In genomic region chr6:128399421-128400185, GRCm38 (mm10) we compare ENCODE assay signal across 9 mouse cellular contexts. TPM values are rescaled to one million over a fixed set of nuclear protein-coding genes. Genes with fewer than 3 reads are reported as not detected.
DNase-seq lines count a peak whose midpoint lies in the region; ATAC-seq lines count a peak whose summit lies in the region.
"Had no signal": no experiment of that assay in that cellular context is flagged by ENCODE, and none has a peak within 500 bp of the region (broad histone marks: within the 10 kb centered on the region; RNA-seq: fewer than 3 reads in every experiment).

No protein-coding gene starts in this region.

- peak overlapping the region; percentile 49 for H3K4me2 ChIP-seq in embryonic facial prominence, embryonic 13.5 days
- peak overlapping the region; percentile 68 for H3K4me2 ChIP-seq in hindbrain, embryonic 16.5 days (ENCODE audit: low read length)
- H3K4me2 ChIP-seq in limb, embryonic 11.5 days (ENCODE audit: low read depth, severe bottlenecking): no peak overlapping the region

- peak overlapping the region; percentile 48; the same call in 1 of the 2 replicates for H3K27ac ChIP-seq in embryonic facial prominence, embryonic 13.5 days
- H3K27ac ChIP-seq in hindbrain, embryonic 16.5 days (ENCODE audit: low read depth, low read length): peak overlapping the region; percentile 71
- H3K27ac ChIP-seq in limb, embryonic 11.5 days (replicated peaks; ENCODE audit: low read depth, low read length): no peak overlapping the region

- peak overlapping the region; percentile 64 for H3K9ac ChIP-seq in embryonic facial prominence, embryonic 13.5 days
- peak overlapping the region; percentile 61 for H3K9ac ChIP-seq in hindbrain, embryonic 16.5 days (ENCODE audit: low read depth, low read length)
- H3K9ac ChIP-seq in limb, embryonic 11.5 days (ENCODE audit: low read length): peak overlapping the region; percentile 2; the same call in 1 of the 2 replicates

- 47% methylated on average over 21 of the region's 21 CpGs for WGBS in embryonic facial prominence, embryonic 13.5 days
- WGBS in hindbrain, embryonic 16.5 days: 12% methylated on average over 13 of the region's 21 CpGs
- WGBS in limb, embryonic 11.5 days: 55% methylated on average over 14 of the region's 21 CpGs

- peak overlapping the region; percentile 29 for H3K4me3 ChIP-seq in embryonic facial prominence, embryonic 13.5 days
- H3K4me3 ChIP-seq in hindbrain, embryonic 16.5 days (ENCODE audit: low read length): peak overlapping the region; percentile 40
- H3K4me3 ChIP-seq in limb, embryonic 11.5 days (ENCODE audit: low read depth, low read length): no peak overlapping the region

- no peaks in the 10 kb centered on the region for H3K9me3 ChIP-seq in embryonic facial prominence, embryonic 13.5 days
- H3K9me3 ChIP-seq in hindbrain, embryonic 16.5 days (ENCODE audit: control insufficient read depth, low read length): no peaks in the 10 kb centered on the region
- H3K9me3 ChIP-seq in limb, embryonic 11.5 days (ENCODE audit: control insufficient read depth, low read length): no peaks in the 10 kb centered on the region

- no peaks in the 10 kb centered on the region for H3K36me3 ChIP-seq in embryonic facial prominence, embryonic 13.5 days
- H3K36me3 ChIP-seq in hindbrain, embryonic 16.5 days (ENCODE audit: control insufficient read depth, insufficient read depth, low read length): no peaks in the 10 kb centered on the region
- H3K36me3 ChIP-seq in limb, embryonic 11.5 days (ENCODE audit: control insufficient read depth, insufficient read depth, low read length): no peaks in the 10 kb centered on the region

- no peaks in the 10 kb centered on the region for H3K27me3 ChIP-seq in embryonic facial prominence, embryonic 13.5 days
- H3K27me3 ChIP-seq in hindbrain, embryonic 16.5 days (replicated peaks; ENCODE audit: control insufficient read depth, insufficient read depth, low read length): no peaks in the 10 kb centered on the region
- no peaks in the 10 kb centered on the region for H3K27me3 ChIP-seq in limb, embryonic 11.5 days (ENCODE audit: control insufficient read depth, insufficient read depth, low read length)

- peak; percentile 56 for DNase-seq in right cerebral cortex, adult 18-20 months
- no peak for DNase-seq in right cerebral cortex, postnatal 36 days (ENCODE audit: low spot score in 2 of 2)
- DNase-seq in limb, embryonic 11.5 days (ENCODE audit: low spot score): peak; percentile 35
- DNase-seq in neural tube, embryonic 10.5 days (ENCODE audit: extremely low spot score, low spot score): peak; percentile 19
- DNase-seq in thymus, adult 18-20 months: no peak

- peaks cover 13% of the 10 kb centered on the region; the same call in 1 of the 2 replicates for H3K4me1 ChIP-seq in embryonic facial prominence, embryonic 13.5 days
- H3K4me1 ChIP-seq in hindbrain, embryonic 16.5 days (ENCODE audit: control insufficient read depth, insufficient read depth, low read depth, low read length): peaks cover 12% of the 10 kb centered on the region
- 0 out of 2 replicates have a peak, but pooled peaks cover 3% of the 10 kb centered on the region for H3K4me1 ChIP-seq in limb, embryonic 11.5 days (ENCODE audit: control insufficient read depth, insufficient read depth, low read length)

- ATAC-seq in embryonic facial prominence, embryonic 13.5 days (ENCODE audit: insufficient number of reproducible peaks, insufficient read depth, low FRiP score, low TSS enrichment, low read depth): 0 out of 2 replicates have a peak, but pooled peaks have one; percentile 45
- peak; percentile 88 for ATAC-seq in hindbrain, embryonic 16.5 days
- ATAC-seq in limb, embryonic 11.5 days (ENCODE audit: insufficient number of reproducible peaks, low FRiP score, low TSS enrichment, low read depth): no peak
- ATAC-seq in monocyte, adult 5-6 weeks (replicated peaks; ENCODE audit: insufficient number of reproducible peaks, low FRiP score, low TSS enrichment, poor library complexity, severe bottlenecking): no peak

RNA-seq across cellular contexts. Expression of gene Nrip2, which starts 0.5 kb away (rescaled TPM):
- 5.1 and 5.7 TPM in 2 replicates for polyA plus RNA-seq in embryonic facial prominence, embryonic 13.5 days (2015; fragmentation: Nextera tagmentation; extraction: Ambion mirVana)
- polyA plus RNA-seq in hindbrain, embryonic 16.5 days (2015; fragmentation: Nextera tagmentation; extraction: Ambion mirVana): 11.0 and 11.3 TPM in 2 replicates
- polyA plus RNA-seq in limb, embryonic 11.5 days (2014; fragmentation: Nextera tagmentation; extraction: Ambion mirVana): 2.1 TPM in 2 replicates
- not detected in 3 replicates for total RNA-seq in monocyte, adult 5-6 weeks (2017)

RNA-seq across cellular contexts. Expression of gene Gm44596, which starts 24.3 kb away (rescaled TPM):
- polyA plus RNA-seq in embryonic facial prominence, embryonic 13.5 days (2015; fragmentation: Nextera tagmentation; extraction: Ambion mirVana): not detected in 2 replicates
- not detected in 2 replicates for polyA plus RNA-seq in hindbrain, embryonic 16.5 days (2015; fragmentation: Nextera tagmentation; extraction: Ambion mirVana)
- polyA plus RNA-seq in limb, embryonic 11.5 days (2014; fragmentation: Nextera tagmentation; extraction: Ambion mirVana): not detected in 2 replicates
- total RNA-seq in monocyte, adult 5-6 weeks (2017): not detected in 3 replicates
- total RNA-seq: layer of hippocampus, adult 18-20 months had no signal

RNA-seq across cellular contexts. Expression of gene Tex52, which starts 24.3 kb away (rescaled TPM):
- 0.39 and 1.5 TPM in 2 replicates for polyA plus RNA-seq in embryonic facial prominence, embryonic 13.5 days (2015; fragmentation: Nextera tagmentation; extraction: Ambion mirVana)
- polyA plus RNA-seq in hindbrain, embryonic 16.5 days (2015; fragmentation: Nextera tagmentation; extraction: Ambion mirVana): 0.61 and 0.82 TPM in 2 replicates
- polyA plus RNA-seq in limb, embryonic 11.5 days (2014; fragmentation: Nextera tagmentation; extraction: Ambion mirVana): 0.33 TPM in 1 of 2 replicates, not detected in the other
- total RNA-seq in monocyte, adult 5-6 weeks (2017): not detected in 3 replicates

RNA-seq across cellular contexts. Expression of gene Itfg2, which starts 25.1 kb away (rescaled TPM):
- 41.7 and 42.7 TPM in 2 replicates for polyA plus RNA-seq in embryonic facial prominence, embryonic 13.5 days (2015; fragmentation: Nextera tagmentation; extraction: Ambion mirVana)
- polyA plus RNA-seq in hindbrain, embryonic 16.5 days (2015; fragmentation: Nextera tagmentation; extraction: Ambion mirVana): 35.7 and 46.9 TPM in 2 replicates
- polyA plus RNA-seq in limb, embryonic 11.5 days (2014; fragmentation: Nextera tagmentation; extraction: Ambion mirVana): 35.0 and 35.3 TPM in 2 replicates
- 13.7 to 16.8 TPM (median 16.1 TPM) in 3 replicates for total RNA-seq in monocyte, adult 5-6 weeks (2017)

RNA-seq across cellular contexts. Expression of gene Foxm1, which starts 36.8 kb away (rescaled TPM):
- polyA plus RNA-seq in embryonic facial prominence, embryonic 13.5 days (2015; fragmentation: Nextera tagmentation; extraction: Ambion mirVana): 31.5 and 38.6 TPM in 2 replicates
- 7.2 and 9.5 TPM in 2 replicates for polyA plus RNA-seq in hindbrain, embryonic 16.5 days (2015; fragmentation: Nextera tagmentation; extraction: Ambion mirVana)
- polyA plus RNA-seq in limb, embryonic 11.5 days (2014; fragmentation: Nextera tagmentation; extraction: Ambion mirVana): 50.9 and 61.1 TPM in 2 replicates
- total RNA-seq in monocyte, adult 5-6 weeks (2017): 0.64 to 2.4 TPM (median 1.4 TPM) in 3 replicates

Comparison
In these comparisons a context has a peak if more than half of its experiments do, and no peak if none do; other contexts are left out.
1. DNase-seq: peak in right cerebral cortex, adult 18-20 months (single experiment), limb, embryonic 11.5 days (single experiment) and neural tube, embryonic 10.5 days (single experiment); none in right cerebral cortex, postnatal 36 days (0 of 2) and thymus, adult 18-20 months (0 of 2).
2. ATAC-seq: peak in embryonic facial prominence, embryonic 13.5 days (single experiment) and hindbrain, embryonic 16.5 days (single experiment); none in limb, embryonic 11.5 days (single experiment) and monocyte, adult 5-6 weeks (single experiment).
3. H3K9ac ChIP-seq: peak in every context shown above with its lines; median percentile 64 in embryonic facial prominence, embryonic 13.5 days; 61 in hindbrain, embryonic 16.5 days; 2 in limb, embryonic 11.5 days.